Mouse (Mus musculus) intestine, embryonic 14.5 days (tissue): ENCODE data around the gene Coa5. TPM values are rescaled to one million over a fixed set of nuclear protein-coding genes. Genes with fewer than 3 reads are reported as not detected.
A peak's percentile ranks its signal among the peaks of the same experiment; 100 is the strongest.

Source experiments
- ATAC-seq: fragments of 200-750 bp; cut with Nextera tagmentation; replicated peaks from 2 replicates; pipeline ENCODE4 v1.8.0; 2017; ENCODE audit warnings: low read depth, moderate number of reproducible peaks, moderate TSS enrichment, moderate library complexity; ENCODE audit not compliant: low FRiP score, low TSS enrichment
- DNase-seq: peaks from one replicate; pipeline ENCODE4 v3.0.0-alpha.2; 2018; ENCODE audit warnings: low spot score
- H3K27ac ChIP-seq: fragments of 300-500 bp; sonication (generic); 2 replicates; pipeline ENCODE4 v1.5.1; 2014; ENCODE audit warnings: low read depth, mild to moderate bottlenecking, control low read depth
- H3K27me3 ChIP-seq: fragments of 300-500 bp; sonication (generic); replicated peaks from 2 replicates; pipeline ENCODE4 v1.6.1; 2014; ENCODE audit warnings: low read length, control low read depth; ENCODE audit not compliant: control insufficient read depth, insufficient read depth
- H3K36me3 ChIP-seq: fragments of 300-500 bp; sonication (generic); 2 replicates; pipeline ENCODE4 v1.6.1; 2014; ENCODE audit warnings: low read length, control low read depth; ENCODE audit not compliant: control insufficient read depth, insufficient read depth
- H3K4me1 ChIP-seq: fragments of 300-500 bp; sonication (generic); replicated peaks from 2 replicates; pipeline ENCODE4 v1.6.1; 2014; ENCODE audit warnings: low read length, control low read depth, mixed read lengths; ENCODE audit not compliant: control insufficient read depth, insufficient read depth
- H3K4me2 ChIP-seq: fragments of 300-500 bp; sonication (generic); 2 replicates; pipeline ENCODE4 v1.6.1; 2014; ENCODE audit warnings: low read length
- H3K4me3 ChIP-seq: fragments of 300-500 bp; sonication (generic); 2 replicates; pipeline ENCODE4 v1.5.1; 2014; ENCODE audit warnings: low read depth, low read length, control low read depth, mixed read lengths
- H3K9ac ChIP-seq: fragments of 300-500 bp; sonication (generic); 2 replicates; pipeline ENCODE4 v1.6.1; 2014; ENCODE audit warnings: mild to moderate bottlenecking, low read length
- H3K9me3 ChIP-seq: fragments of 300-500 bp; sonication (generic); 2 replicates; pipeline ENCODE4 v1.6.1; 2016; ENCODE audit warnings: low read length, control low read depth; ENCODE audit not compliant: control insufficient read depth
- WGBS: fragments of 180-500 bp; shearing (Covaris S2); extraction: QIAGEN DNeasy Blood & Tissue Kit; methylation state at CpG from one replicate; pipeline ENCODE4 v1.1.7; 2014; 5-methylcytosine and 5-hydroxymethylcytosine counted together
- polyA plus RNA-seq: library from polyadenylated mRNA; unstranded; fragments of >200 nt; fragmentation: Nextera tagmentation; extraction: Ambion mirVana; gene quantifications from 2 replicates; pipeline ENCODE4 v1.2.1, GENCODE M21; 2014

The Coa5 gene
- polyA plus RNA-seq, 1 experiment from 2014 or later: 53.6 TPM

DNA sequence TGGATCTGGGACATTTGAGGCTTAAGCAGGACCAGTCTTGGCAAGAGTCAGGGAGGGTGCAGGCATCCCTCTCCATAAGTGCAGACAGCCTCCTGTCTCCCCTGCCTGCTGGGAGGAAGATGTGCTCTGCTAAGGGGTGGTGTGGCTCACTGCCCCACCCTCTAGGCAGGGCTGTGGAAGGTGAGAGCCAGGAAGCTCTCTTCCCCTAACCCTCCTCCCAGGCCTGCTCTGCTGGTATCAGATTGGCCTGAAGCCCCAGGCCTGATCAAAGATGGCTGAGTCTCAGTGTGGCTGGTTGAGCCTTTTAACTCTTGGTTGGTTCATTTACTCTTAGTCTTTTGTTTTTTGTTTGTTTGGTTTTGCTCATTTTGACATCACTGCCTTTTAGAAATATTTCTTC, 20.3 kb downstream of the Coa5 start:
- Histone ChIP-seq H3K4me1 (no peaks in the 10 kb centered on the region), H3K9me3 (no peaks in the 10 kb centered on the region), H3K4me2 (no peak overlapping the region), H3K4me3 (no peak overlapping the region), H3K36me3 (no peaks in the 10 kb centered on the region), H3K27me3 (no peaks in the 10 kb centered on the region), H3K9ac (no peak overlapping the region), H3K27ac (no peak overlapping the region)
- DNase-seq: no peak
- ATAC-seq: no peak

GRCm38 (mm10) chr1:37408678-37409077, 21.2 kb downstream of the Coa5 start:
- WGBS: 77% methylated on average over 3 of the region's 3 CpGs

DNA sequence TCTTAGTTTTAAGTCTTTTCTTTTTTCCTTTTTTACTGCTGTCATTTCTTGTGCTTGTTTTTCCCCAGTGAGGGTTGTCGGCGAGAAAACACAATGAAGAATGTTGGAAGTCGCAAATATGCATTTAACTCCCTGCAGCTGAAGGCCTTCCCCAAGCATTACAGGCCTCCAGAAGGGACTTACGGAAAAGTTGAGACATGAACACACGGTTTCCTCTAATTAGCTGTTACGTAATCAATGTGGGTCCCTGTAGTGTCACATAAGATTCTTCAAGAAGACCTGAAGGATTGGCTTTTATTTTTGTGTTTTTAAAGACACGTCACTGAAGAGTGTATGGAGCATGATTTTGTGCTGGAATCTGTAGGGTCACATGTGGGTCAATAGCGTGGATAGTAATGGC, 21.8 kb downstream of the Coa5 start:
- Histone ChIP-seq H3K9me3 (no peaks in the 10 kb centered on the region), H3K4me2 (no peak overlapping the region), H3K9ac (no peak overlapping the region), H3K27ac (no peak overlapping the region), H3K36me3 (no peaks in the 10 kb centered on the region), H3K27me3 (no peaks in the 10 kb centered on the region), H3K4me1 (no peaks in the 10 kb centered on the region), H3K4me3 (no peak overlapping the region)
- DNase-seq: no peak
- 86% methylated on average over 8 of the region's 8 CpGs for WGBS
- ATAC-seq: no peak

More at GRCm38 (mm10) chr1:37408678-37409077, 21.2 kb downstream of the Coa5 start:
- Histone ChIP-seq H3K4me3 (no peak overlapping the region), H3K27ac (no peak overlapping the region), H3K9ac (no peak overlapping the region), H3K4me2 (no peak overlapping the region), H3K27me3 (no peaks in the 10 kb centered on the region), H3K36me3 (no peaks in the 10 kb centered on the region), H3K4me1 (no peaks in the 10 kb centered on the region), H3K9me3 (no peaks in the 10 kb centered on the region)
- ATAC-seq (no peak), DNase-seq (no peak)

GRCm38 (mm10) chr1:37407228-37407627, 22.7 kb downstream of the Coa5 start:
- 81% methylated on average over 8 of the region's 8 CpGs for WGBS
- no peaks in the 10 kb centered on the region for H3K36me3 ChIP-seq
- no peak overlapping the region for H3K4me3 ChIP-seq
- no peak overlapping the region for H3K9ac ChIP-seq
- DNase-seq (no peak), ATAC-seq (no peak)
- H3K4me1 ChIP-seq: no peaks in the 10 kb centered on the region
- H3K27me3 ChIP-seq: no peaks in the 10 kb centered on the region
- no peak overlapping the region for H3K4me2 ChIP-seq
- H3K27ac ChIP-seq: no peak overlapping the region
- H3K9me3 ChIP-seq: no peaks in the 10 kb centered on the region

DNA sequence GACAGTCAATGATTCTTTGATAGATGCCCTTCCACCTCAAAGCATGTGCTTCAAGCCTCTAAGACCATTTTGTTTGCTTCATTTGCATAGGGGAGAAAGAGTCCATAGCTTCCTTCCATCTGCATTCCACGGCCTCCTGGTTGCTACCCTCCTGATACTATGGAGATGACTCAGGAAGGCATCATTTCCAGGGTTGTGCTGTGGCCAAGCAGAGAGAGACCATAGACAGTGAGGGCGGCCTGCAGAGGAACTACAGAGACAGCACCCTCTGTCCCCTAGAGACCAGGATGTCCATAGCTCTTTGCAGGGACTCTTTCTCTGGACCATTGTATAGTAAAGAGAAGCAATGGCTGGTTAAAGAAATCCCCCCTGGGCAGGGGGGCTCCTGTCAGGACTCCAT, 24.8 kb downstream of the Coa5 start:
- WGBS: 84% methylated on average over 2 of the region's 2 CpGs
- no peak overlapping the region for H3K4me3 ChIP-seq
- DNase-seq (no peak), ATAC-seq (no peak)
- no peaks in the 10 kb centered on the region for H3K9me3 ChIP-seq
- no peaks in the 10 kb centered on the region for H3K36me3 ChIP-seq
- H3K27me3 ChIP-seq: no peaks in the 10 kb centered on the region
- H3K9ac ChIP-seq: no peak overlapping the region
- no peaks in the 10 kb centered on the region for H3K4me1 ChIP-seq
- no peak overlapping the region for H3K27ac ChIP-seq
- no peak overlapping the region for H3K4me2 ChIP-seq

DNA sequence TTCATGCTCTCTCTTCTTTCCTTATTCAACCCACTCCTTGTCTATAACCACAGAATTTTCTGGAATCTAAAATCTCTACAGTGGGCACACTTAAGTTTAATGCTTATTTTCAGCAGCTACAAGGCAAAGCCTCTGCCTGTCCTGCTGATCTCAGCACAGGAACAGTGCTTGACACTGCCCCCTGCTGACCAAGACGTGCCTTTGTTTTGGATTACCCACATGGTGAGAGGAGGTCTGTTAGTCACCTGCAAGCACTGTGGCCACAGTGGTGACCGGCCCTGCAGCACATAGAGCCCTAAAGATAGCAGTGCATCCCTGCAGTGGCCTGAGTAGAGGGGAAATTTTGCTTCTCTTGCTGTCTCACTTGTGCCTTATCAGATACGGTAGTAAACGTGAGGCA, 28.2 kb downstream of the Coa5 start:
- H3K27me3 ChIP-seq: no peaks in the 10 kb centered on the region
- no peak overlapping the region for H3K4me2 ChIP-seq
- H3K9ac ChIP-seq: no peak overlapping the region
- 60% methylated on average over 4 of the region's 4 CpGs for WGBS
- no peaks in the 10 kb centered on the region for H3K9me3 ChIP-seq
- no peaks in the 10 kb centered on the region for H3K36me3 ChIP-seq
- no peak overlapping the region for H3K4me3 ChIP-seq
- ATAC-seq (no peak), DNase-seq (peak; percentile 71)
- peaks cover 14% of the 10 kb centered on the region for H3K4me1 ChIP-seq
- no peak overlapping the region for H3K27ac ChIP-seq

DNA sequence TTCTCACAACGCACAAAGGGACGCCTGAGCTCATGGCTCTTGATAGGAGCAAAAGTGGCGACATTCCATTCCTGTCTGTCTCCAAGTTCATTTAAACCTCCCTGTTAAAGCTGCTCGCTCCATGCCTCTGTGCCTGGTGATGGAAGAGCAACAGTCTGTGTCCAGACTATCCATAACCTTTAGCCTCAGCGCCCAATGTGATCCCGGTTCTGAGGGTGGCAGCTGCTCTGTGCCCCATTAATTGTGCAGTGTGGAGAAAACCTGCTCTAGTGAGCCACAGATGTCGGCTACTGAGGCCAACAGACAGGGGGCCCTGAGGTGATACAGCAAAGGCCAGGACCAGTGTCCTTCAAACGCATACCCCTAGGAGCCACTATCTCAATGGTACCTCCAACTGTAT, 30.2 kb downstream of the Coa5 start:
- ATAC-seq: no peak
- Histone ChIP-seq H3K4me2 (no peak overlapping the region), H3K4me3 (no peak overlapping the region), H3K4me1 (peaks cover 14% of the 10 kb centered on the region), H3K9ac (no peak overlapping the region), H3K27me3 (no peaks in the 10 kb centered on the region), H3K36me3 (no peaks in the 10 kb centered on the region), H3K27ac (no peak overlapping the region), H3K9me3 (no peaks in the 10 kb centered on the region)
- WGBS: 56% methylated on average over 8 of the region's 8 CpGs
- no peak for DNase-seq

- H3K4me3 ChIP-seq: no peak overlapping the region
- DNase-seq (peak; percentile 59), ATAC-seq (peak; percentile 75)
- no peaks in the 10 kb centered on the region; the same call in 1 of the 2 replicates for H3K36me3 ChIP-seq
- peaks cover 14% of the 10 kb centered on the region for H3K4me1 ChIP-seq
- 25% methylated on average over 3 of the region's 3 CpGs for WGBS
- no peak overlapping the region for H3K9ac ChIP-seq
- no peaks in the 10 kb centered on the region for H3K27me3 ChIP-seq
- H3K4me2 ChIP-seq: no peak overlapping the region
- no peak overlapping the region for H3K27ac ChIP-seq
- no peaks in the 10 kb centered on the region for H3K9me3 ChIP-seq
Observed at GRCm38 (mm10) chr1:37398961-37399360, 30.9 kb downstream of the Coa5 start.

GRCm38 (mm10) chr1:37396481-37396880, 33.4 kb downstream of the Coa5 start:
- Histone ChIP-seq H3K4me2 (no peak overlapping the region), H3K27me3 (no peaks in the 10 kb centered on the region), H3K36me3 (peaks cover 6% of the 10 kb centered on the region; the same call in 1 of the 2 replicates), H3K4me1 (peaks cover 14% of the 10 kb centered on the region), H3K27ac (no peak overlapping the region), H3K4me3 (no peak overlapping the region), H3K9ac (no peak overlapping the region), H3K9me3 (no peaks in the 10 kb centered on the region)
- WGBS: 76% methylated on average over 1 of the region's 1 CpGs
- ATAC-seq: no peak
- no peak for DNase-seq
